Mouse (Mus musculus) heart, adult 2 months (tissue): Measurements from ENCODE around the gene Neurl1b.

Source experiments
- CTCF ChIP-seq: fragments of 200-600 bp; IDR thresholded peaks from 2 replicates; pipeline ENCODE4 v1.8.1; 2022; ENCODE audit warnings: antibody characterized with exemption, mild to moderate bottlenecking, moderate library complexity
- POLR2A ChIP-seq: fragments of 200-500 bp; IDR thresholded peaks from 2 replicates; pipeline ENCODE4 v1.6.1; 2011; ENCODE audit warnings: mild to moderate bottlenecking, low read depth, low read length, control low read depth; ENCODE audit not compliant: insufficient read depth

- TF ChIP-seq CTCF (no peak), POLR2A (no peak)
These were observed 49.4 kb downstream of the Neurl1b start for GRCm38 (mm10) chr17:26463984-26464383.
